ENCODE assay signal across 31 mouse cellular contexts in the genomic region with DNA sequence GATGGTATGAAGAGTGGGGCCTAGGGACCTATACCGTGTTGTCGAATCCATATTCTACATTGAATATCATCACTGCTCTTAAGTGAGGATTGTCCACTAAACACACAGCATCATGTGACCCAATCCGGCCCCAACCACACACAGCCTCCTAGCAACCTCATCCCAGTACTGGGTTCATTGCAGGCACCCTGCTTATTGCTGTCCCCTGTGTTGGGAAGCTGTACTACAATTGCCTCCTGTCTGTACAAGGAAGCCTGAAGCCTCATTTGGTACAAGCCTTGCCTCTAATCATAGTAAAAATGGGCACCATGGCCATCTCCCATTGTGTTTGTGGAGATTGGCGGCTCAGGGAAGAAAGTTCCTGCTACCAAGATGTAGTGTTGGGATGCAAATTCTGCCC. TPM values are rescaled to one million over a fixed set of nuclear protein-coding genes. Genes with fewer than 3 reads are reported as not detected.
DNase-seq lines count a peak whose midpoint lies in the region; ATAC-seq and TF ChIP-seq lines count a peak whose summit lies in the region.
"Had no signal": no experiment of that assay in that cellular context is flagged by ENCODE, and none has a peak within 500 bp of the region (broad histone marks: within the 10 kb centered on the region; RNA-seq: fewer than 3 reads in every experiment).

No protein-coding gene starts in this region.

- peaks cover 89% of the 10 kb centered on the region for H3K36me3 ChIP-seq in intestine, postnatal 0 days (ENCODE audit: control insufficient read depth, insufficient read depth)
- H3K36me3 ChIP-seq in intestine, embryonic 16.5 days (ENCODE audit: control insufficient read depth, insufficient read depth, low read length): peaks cover 20% of the 10 kb centered on the region
- no peaks in the 10 kb centered on the region for H3K36me3 ChIP-seq in lung, postnatal 0 days (ENCODE audit: insufficient read depth, low read length)
- H3K36me3 ChIP-seq in small intestine, adult 2 months (ENCODE audit: control insufficient read depth, insufficient read depth, low read length): peaks cover 76% of the 10 kb centered on the region

- H3K4me3 ChIP-seq in intestine, postnatal 0 days (ENCODE audit: low read depth, low read length): no peak overlapping the region
- H3K4me3 ChIP-seq in intestine, embryonic 16.5 days (ENCODE audit: low read length): no peak overlapping the region
- H3K4me3 ChIP-seq in lung, postnatal 0 days (ENCODE audit: low read depth, low read length): no peak overlapping the region
- H3K4me3 ChIP-seq in small intestine, adult 2 months (ENCODE audit: low read depth, low read length): no peak overlapping the region
- H3K4me3 ChIP-seq: embryonic facial prominence, embryonic 10.5 days; embryonic facial prominence, embryonic 13.5 days; erythroblast, embryonic 14.5 days; forebrain, embryonic 13.5 days; gastrocnemius, adult 2 months; hindbrain, embryonic 15.5 days had no signal

- H3K4me1 ChIP-seq in intestine, postnatal 0 days (replicated peaks; ENCODE audit: control insufficient read depth, insufficient read depth, low read length): 0 out of 2 replicates have a peak, but pooled peaks cover 3% of the 10 kb centered on the region
- H3K4me1 ChIP-seq in intestine, embryonic 16.5 days (ENCODE audit: control insufficient read depth, insufficient read depth, low read length): no peaks in the 10 kb centered on the region; the same call in 1 of the 2 replicates
- H3K4me1 ChIP-seq in lung, postnatal 0 days (ENCODE audit: insufficient read depth, low read depth, low read length): no peaks in the 10 kb centered on the region
- peaks cover 28% of the 10 kb centered on the region for H3K4me1 ChIP-seq in small intestine, adult 2 months (ENCODE audit: control insufficient read depth, insufficient read depth, insufficient read length, low read length)
- H3K4me1 ChIP-seq: embryonic facial prominence, embryonic 10.5 days; embryonic facial prominence, embryonic 13.5 days; forebrain, embryonic 13.5 days; hindbrain, embryonic 15.5 days had no signal

- WGBS in intestine, postnatal 0 days: 96% methylated on average over 4 of the region's 4 CpGs
- 91% methylated on average over 4 of the region's 4 CpGs for WGBS in intestine, embryonic 16.5 days
- 94% methylated on average over 4 of the region's 4 CpGs for WGBS in lung, postnatal 0 days
- WGBS in small intestine, adult 2 months: 97% methylated on average over 4 of the region's 4 CpGs

- H3K4me2 ChIP-seq in intestine, postnatal 0 days (replicated peaks; ENCODE audit: low read depth): no peak overlapping the region
- no peak overlapping the region for H3K4me2 ChIP-seq in intestine, embryonic 16.5 days (ENCODE audit: low read depth, low read length)
- H3K4me2 ChIP-seq in lung, postnatal 0 days (replicated peaks; ENCODE audit: low read depth, low read length): no peak overlapping the region
- H3K4me2 ChIP-seq: embryonic facial prominence, embryonic 13.5 days; forebrain, embryonic 13.5 days; heart, embryonic 11.5 days; hindbrain, embryonic 15.5 days had no signal

- peak; percentile 24; the same call in 1 of the 2 replicates for TF ChIP-seq CTCF in intestine, postnatal 0 days (IDR thresholded peaks at IDR 0.05; ENCODE audit: low read depth)
- 0 out of 2 replicates have a peak, but pooled peaks have one; percentile 8 for TF ChIP-seq CTCF in lung, postnatal 0 days (IDR thresholded peaks at IDR 0.05)
- TF ChIP-seq CTCF in small intestine, adult 2 months (IDR thresholded peaks at IDR 0.05; ENCODE audit: extremely low read depth, insufficient read length, insufficient replicate concordance, low read depth, low read length): no peak

- ATAC-seq in intestine, postnatal 0 days: no peak
- no peak for ATAC-seq in intestine, embryonic 16.5 days
- ATAC-seq in lung, postnatal 0 days: no peak
- ATAC-seq: activated CD4-positive, CD25-positive, alpha-beta regulatory T cell, adult 4 months; CD4-positive, CD25-positive, alpha-beta regulatory T cell, adult 4 months; forebrain, embryonic 13.5 days; forebrain, embryonic 16.5 days had no signal

- H3K27ac ChIP-seq in intestine, postnatal 0 days (ENCODE audit: low read depth, low read length): peak overlapping the region; percentile 66
- no peak overlapping the region for H3K27ac ChIP-seq in intestine, embryonic 16.5 days (ENCODE audit: low read length)
- H3K27ac ChIP-seq in lung, postnatal 0 days (ENCODE audit: low read length): no peak overlapping the region
- peak overlapping the region; percentile 68; the same call in 1 of the 2 replicates for H3K27ac ChIP-seq in small intestine, adult 2 months (ENCODE audit: insufficient read depth, low read depth, low read length)
- H3K27ac ChIP-seq: embryonic facial prominence, embryonic 10.5 days; embryonic facial prominence, embryonic 13.5 days; forebrain, embryonic 13.5 days; gastrocnemius, adult 2 months; hindbrain, embryonic 15.5 days had no signal

- no peak for TF ChIP-seq EP300 in lung, postnatal 0 days (IDR thresholded peaks at IDR 0.05)

- TF ChIP-seq POLR2A in small intestine, adult 2 months (IDR thresholded peaks at IDR 0.05; ENCODE audit: low read depth, low read length): no peak

- DNase-seq in lung, postnatal 0 days (ENCODE audit: low spot score): no peak
- no peak for DNase-seq in lung, postnatal 4 days
- DNase-seq in heart, postnatal 14 days: no peak
- DNase-seq: adrenal gland, adult 8-10 months; adrenal gland, postnatal 25 days; cerebellum, adult 11-12 months; cerebellum, adult 8-10 months; cerebellum, postnatal 10 days; cerebellum, postnatal 36 days; embryo, embryonic 11 days; gastrocnemius, adult 2 months; gastrocnemius, postnatal 14 days; heart, adult 11 months; heart, postnatal 36 days had no signal

- H3K9me3 ChIP-seq in intestine, postnatal 0 days (ENCODE audit: control insufficient read depth): no peaks in the 10 kb centered on the region
- no peaks in the 10 kb centered on the region for H3K9me3 ChIP-seq in intestine, embryonic 16.5 days (ENCODE audit: control insufficient read depth, low read length)
- no peaks in the 10 kb centered on the region for H3K9me3 ChIP-seq in lung, postnatal 0 days (ENCODE audit: low read length)
- H3K9me3 ChIP-seq: embryonic facial prominence, embryonic 10.5 days; embryonic facial prominence, embryonic 13.5 days; forebrain, embryonic 13.5 days; hindbrain, embryonic 15.5 days had no signal

- intact Hi-C loops in heart, postnatal 14 days (cut with DNase I): no loop called here

- no peaks in the 10 kb centered on the region for H3K27me3 ChIP-seq in intestine, postnatal 0 days (replicated peaks; ENCODE audit: control insufficient read depth, insufficient read depth, low read length)
- no peaks in the 10 kb centered on the region for H3K27me3 ChIP-seq in intestine, embryonic 16.5 days (replicated peaks; ENCODE audit: control insufficient read depth, insufficient read depth, low read length)
- H3K27me3 ChIP-seq in lung, postnatal 0 days (replicated peaks; ENCODE audit: insufficient read depth, low read length): no peaks in the 10 kb centered on the region
- H3K27me3 ChIP-seq in small intestine, adult 2 months (ENCODE audit: control insufficient read depth, insufficient read depth, low read length): no peaks in the 10 kb centered on the region
- H3K27me3 ChIP-seq: embryonic facial prominence, embryonic 13.5 days; forebrain, embryonic 13.5 days; hindbrain, embryonic 15.5 days had no signal

- no peak overlapping the region for H3K9ac ChIP-seq in intestine, postnatal 0 days (ENCODE audit: low read depth, low read length)
- no peak overlapping the region for H3K9ac ChIP-seq in intestine, embryonic 16.5 days (ENCODE audit: low read depth, low read length)
- no peak overlapping the region for H3K9ac ChIP-seq in lung, postnatal 0 days (replicated peaks; ENCODE audit: low read depth)
- H3K9ac ChIP-seq: embryonic facial prominence, embryonic 13.5 days; forebrain, embryonic 13.5 days; hindbrain, embryonic 15.5 days had no signal

RNA-seq across cellular contexts. Expression of a gene that starts 25.1 kb away (rescaled TPM):
- polyA plus RNA-seq in intestine, postnatal 0 days (2015; fragmentation: Nextera tagmentation; extraction: Ambion mirVana): 5.5 and 6.4 TPM in 2 replicates
- polyA plus RNA-seq in intestine, embryonic 16.5 days (2015; fragmentation: Nextera tagmentation; extraction: Ambion mirVana): 4.3 and 4.8 TPM in 2 replicates
- 0.85 and 0.87 TPM in 2 replicates for polyA plus RNA-seq in lung, postnatal 0 days (2015; fragmentation: Nextera tagmentation; extraction: Ambion mirVana)
- polyA plus RNA-seq in small intestine, adult 2 months (2012; rRNA removed): 12.4 and 28.6 TPM in 2 replicates
- total RNA-seq in heart, postnatal 14 days (2021): 1 to 10 TPM; 1.2 to 4.3 TPM

RNA-seq across cellular contexts. Expression of a gene that starts 56.3 kb away (rescaled TPM):
- polyA plus RNA-seq in intestine, postnatal 0 days (2015; fragmentation: Nextera tagmentation; extraction: Ambion mirVana): 0.04 and 0.25 TPM in 2 replicates
- polyA plus RNA-seq in intestine, embryonic 16.5 days (2015; fragmentation: Nextera tagmentation; extraction: Ambion mirVana): 0.28 and 0.56 TPM in 2 replicates
- 0.18 TPM in 1 of 2 replicates, not detected in the other for polyA plus RNA-seq in lung, postnatal 0 days (2015; fragmentation: Nextera tagmentation; extraction: Ambion mirVana)
- polyA plus RNA-seq in small intestine, adult 2 months (2012; rRNA removed): 1.1 and 2.2 TPM in 2 replicates
- not detected for total RNA-seq in heart, postnatal 14 days (2021)
- total RNA-seq: adrenal gland, adult 8-10 months; adrenal gland, postnatal 25 days; gastrocnemius, adult 2 months; gastrocnemius, postnatal 14 days; gastrocnemius, postnatal 4 days; heart, adult 8-10 months; heart, postnatal 36 days had no signal
- polyA plus RNA-seq: activated CD4-positive, CD25-positive, alpha-beta regulatory T cell, adult 4 months; C2C12; CD4-positive, CD25-positive, alpha-beta regulatory T cell, adult 4 months; erythroblast, embryonic 14.5 days; forebrain, embryonic 13.5 days; heart, embryonic 11.5 days; heart, embryonic 14.5 days; heart, postnatal 0 days; hindbrain, embryonic 15.5 days had no signal

Comparison
In these comparisons a context has a peak if more than half of its experiments do, and no peak if none do; other contexts are left out.
1. H3K27ac ChIP-seq: peak in intestine, postnatal 0 days (single experiment) and small intestine, adult 2 months (single experiment); none in intestine, embryonic 16.5 days (single experiment) and lung, postnatal 0 days (single experiment).